Mouse (Mus musculus) heart, postnatal 36 days (tissue): ENCODE results near the gene Rgs7. TPM values are rescaled to one million over a fixed set of nuclear protein-coding genes. Genes with fewer than 3 reads are reported as not detected.

Experiments
- DNase-seq, 2 experiments: peaks; one replicate each; pipeline ENCODE4 v3.0.0; 2021 to 2022
- intact Hi-C: fragments of 180-260 bp; cut with DNase I; formaldehyde crosslinking; loops from one replicate; pipeline ENCODE4 v1.15.1; 2025
- total RNA-seq, 2 experiments: library from RNA; stranded (reverse); gene quantifications; 2 replicates each; pipeline ENCODE4 v1.2.3; 2021

Rgs7 gene
- total RNA-seq, 2 experiments from 2014 or later: 1.4 to 1.7 TPM

DNA sequence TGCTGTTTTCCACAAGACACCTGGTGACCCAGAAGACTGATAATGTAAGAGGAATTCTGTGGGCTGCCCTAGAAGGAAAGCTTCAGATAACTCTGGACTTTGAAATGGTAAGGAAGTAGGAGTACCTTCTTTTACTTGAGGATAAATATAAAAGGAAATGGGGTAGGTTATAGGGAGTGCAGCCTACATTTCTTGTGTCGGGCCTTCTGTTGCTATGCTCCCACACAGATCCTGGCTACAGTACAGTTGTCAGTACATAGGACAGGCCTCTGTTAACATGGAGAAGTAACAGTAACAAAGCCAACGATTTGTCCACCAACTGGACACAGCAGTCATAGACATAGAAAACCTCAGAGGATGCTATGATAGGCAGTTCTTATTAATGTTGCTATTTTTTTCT is 307.1 kb downstream of the Rgs7 start:
- intact Hi-C loops: no loop called here
- no peak for DNase-seq

DNA sequence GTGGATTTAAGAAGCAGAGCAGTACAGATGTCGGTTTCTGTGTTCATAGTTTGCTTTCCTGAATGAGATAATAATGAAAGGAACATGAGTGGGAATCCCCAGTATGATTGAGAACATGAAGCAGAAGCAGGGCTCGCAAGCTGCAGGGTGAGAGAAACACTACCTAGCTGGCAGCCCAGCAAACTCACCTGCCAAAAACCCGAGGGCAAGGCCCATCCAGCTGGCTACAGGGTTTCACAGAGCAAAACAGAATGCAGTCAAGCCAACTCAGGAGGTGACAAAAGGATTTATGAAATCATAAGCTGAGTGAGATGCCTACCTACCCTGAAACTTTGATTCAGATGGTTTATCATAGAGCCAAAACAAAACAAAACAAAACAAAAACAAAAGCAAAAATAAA is 307.6 kb downstream of the Rgs7 start:
- no peak for DNase-seq
- intact Hi-C loops: no loop called here

DNA sequence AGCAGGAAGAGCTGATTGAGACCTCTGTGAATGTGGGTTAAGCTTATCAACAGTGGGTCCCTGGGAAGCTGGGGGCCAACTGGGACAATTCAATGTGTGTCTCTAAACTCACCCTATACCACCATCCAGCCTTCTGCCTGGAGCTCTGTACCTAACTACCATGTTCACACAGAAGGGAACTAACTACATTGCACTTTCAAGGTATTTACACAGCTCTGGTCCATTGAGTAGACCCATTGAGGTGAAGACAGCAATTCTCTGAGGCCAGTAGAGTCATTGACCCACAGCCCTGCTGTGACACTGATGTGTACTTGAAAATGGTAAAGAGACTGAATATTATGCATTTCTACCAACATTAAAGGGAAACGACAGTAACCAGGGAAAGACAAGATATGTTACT is 313.6 kb downstream of the Rgs7 start:
- no peak for DNase-seq
- intact Hi-C loops: no loop called here

DNA sequence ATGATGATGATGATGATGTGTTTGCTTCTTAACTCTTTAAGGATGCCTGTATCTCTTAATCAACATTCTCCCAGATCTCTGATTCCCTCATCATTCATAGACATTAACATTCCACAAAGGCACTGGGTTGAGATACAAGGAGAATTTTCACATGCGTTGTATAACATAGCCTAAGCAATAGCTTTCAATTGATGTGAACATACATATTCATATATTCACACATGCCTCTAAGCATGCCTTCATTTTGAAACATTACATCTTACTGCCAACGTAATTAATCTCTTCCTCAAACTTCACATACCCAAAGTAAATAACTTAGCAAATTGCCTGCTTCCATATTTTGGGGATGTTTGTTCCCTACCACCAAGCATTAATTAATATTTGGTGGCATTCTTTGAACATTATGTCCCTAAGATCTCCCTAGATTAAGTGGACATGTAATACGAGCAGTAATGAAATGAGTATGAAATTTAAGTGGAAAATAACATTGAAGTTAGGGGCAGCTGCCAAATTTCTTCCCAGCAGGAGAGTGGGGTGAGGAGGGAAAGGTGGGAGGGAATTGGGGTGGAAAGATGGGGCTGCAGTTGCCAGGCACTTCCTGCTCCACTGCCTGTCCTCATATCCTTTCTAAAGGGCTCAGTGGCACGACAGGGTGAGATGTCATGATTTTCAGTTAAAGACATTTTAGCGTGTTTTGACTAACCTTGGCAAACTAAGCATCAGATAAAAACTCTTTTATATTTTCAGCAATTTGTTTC is 317.2 kb downstream of the Rgs7 start:
- intact Hi-C loops: no loop called here
- DNase-seq: no peak

DNA sequence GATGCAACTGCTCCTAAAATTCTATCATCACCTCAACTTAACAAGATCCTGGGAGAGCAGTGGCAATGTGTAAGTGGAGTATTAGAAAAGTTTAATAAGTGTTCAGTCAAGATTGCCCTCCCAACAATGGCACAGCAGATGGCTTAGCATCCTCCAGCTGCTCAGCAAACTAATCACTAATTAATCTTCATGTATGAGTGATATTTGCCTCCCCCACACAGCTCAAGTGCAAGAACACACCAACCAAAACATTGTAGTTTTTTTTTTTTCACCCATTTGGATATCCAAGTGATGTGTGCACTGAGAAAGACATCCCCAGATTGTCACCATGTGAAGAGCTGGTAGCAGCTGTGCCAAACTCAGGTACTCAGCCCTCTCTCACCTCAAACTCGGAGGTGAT is 336.8 kb downstream of the Rgs7 start:
- intact Hi-C loops: no loop called here
- DNase-seq: no peak

DNA sequence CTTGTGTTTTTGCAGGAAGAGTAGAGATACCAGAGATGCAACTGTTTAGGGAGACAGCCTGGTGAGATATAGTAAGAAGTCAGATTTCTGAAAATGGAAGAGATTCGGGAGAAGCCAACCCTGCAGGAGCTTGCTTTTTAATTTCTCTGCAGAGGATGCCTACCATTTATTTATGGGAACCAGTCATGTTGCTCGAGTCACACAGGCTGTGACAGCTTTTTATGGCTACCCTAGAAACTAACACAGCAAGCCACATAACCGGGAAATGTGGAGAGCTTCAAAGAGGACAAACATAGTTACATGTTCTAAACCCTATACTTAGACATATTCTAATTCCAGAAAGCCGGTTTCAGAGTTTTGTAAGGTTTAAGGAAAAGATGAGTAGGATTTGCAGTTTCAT is 349.2 kb downstream of the Rgs7 start:
- intact Hi-C loops: no loop called here
- no peak for DNase-seq

DNA sequence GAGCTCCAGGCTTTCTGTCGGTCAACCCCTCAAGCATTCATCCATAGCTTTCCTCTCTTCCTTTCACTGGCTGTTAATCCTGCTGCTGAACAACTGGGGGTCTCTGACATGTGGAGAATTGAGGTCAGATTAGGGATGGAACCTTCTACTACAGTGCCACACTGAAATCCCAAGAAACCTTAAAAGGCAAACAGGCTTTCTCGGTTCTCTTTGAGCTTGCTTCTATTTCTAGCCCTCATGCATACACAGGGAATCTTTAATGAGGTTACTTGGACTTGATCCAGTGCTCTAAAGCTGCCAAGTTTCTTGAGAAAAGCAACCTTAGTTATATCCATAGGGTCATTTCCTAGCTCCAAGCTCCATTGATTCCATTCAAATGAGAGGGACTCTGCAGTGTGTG is 363.8 kb downstream of the Rgs7 start:
- intact Hi-C loops: loop anchor here (10.0 kb wide), 1 partner anchor 536 kb away; no protein-coding TSS in a partner anchor
- no peak for DNase-seq

DNA sequence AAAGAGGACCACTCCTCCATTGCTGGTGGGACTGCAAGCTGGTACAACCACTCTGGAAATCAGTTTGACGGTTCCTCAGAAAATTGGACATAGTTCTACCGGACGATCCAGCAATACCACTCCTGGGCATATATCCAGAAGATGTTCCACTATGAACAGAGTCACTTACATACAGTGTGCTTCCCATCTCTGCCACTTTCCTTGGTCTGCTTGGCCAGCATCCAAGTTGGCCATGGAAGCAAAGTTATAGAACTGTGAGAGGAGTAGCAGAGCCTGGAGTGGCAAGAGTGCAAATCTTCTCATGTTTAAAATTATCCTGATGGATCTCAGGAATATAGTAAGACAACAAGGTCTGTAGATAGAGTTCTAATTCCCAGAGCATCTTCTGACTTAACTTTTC is 367.9 kb downstream of the Rgs7 start:
- no peak for DNase-seq
- intact Hi-C loops: loop anchor here (10.0 kb wide), 1 partner anchor 540 kb away; no protein-coding TSS in a partner anchor

DNA sequence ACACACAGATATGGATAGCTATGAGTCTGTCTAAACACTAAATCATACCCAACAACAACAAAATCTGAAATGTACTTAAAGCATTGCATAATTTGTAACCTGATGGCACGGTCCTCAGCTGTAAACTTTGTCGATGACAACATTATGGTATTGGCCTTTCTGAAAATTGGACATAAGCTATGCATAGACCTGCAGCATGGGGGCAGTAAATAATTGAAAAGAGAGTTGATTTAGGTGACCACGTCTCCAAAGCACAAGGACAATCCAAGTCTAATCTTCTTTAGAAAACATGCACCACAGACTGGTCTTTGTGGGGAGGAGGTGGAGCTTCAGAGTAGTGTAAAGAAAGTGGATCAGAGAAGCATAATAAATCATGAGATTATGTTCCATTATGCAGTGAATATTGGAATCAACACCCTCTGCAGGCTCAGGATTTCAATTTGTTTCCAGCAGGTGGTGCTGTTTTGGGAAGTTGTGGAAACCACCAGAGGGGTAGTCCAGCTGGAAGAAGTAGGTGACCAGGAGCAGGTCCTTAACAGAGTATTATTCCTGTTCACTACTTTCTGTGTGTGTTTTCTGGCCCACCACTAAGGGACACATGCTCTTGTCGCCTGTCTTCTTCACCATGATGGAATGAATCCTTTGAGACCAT is 373.3 kb downstream of the Rgs7 start:
- intact Hi-C loops: loop anchor here (5.0 kb wide), 1 partner anchor 483 kb away; no protein-coding TSS in a partner anchor
- DNase-seq: no peak

DNA sequence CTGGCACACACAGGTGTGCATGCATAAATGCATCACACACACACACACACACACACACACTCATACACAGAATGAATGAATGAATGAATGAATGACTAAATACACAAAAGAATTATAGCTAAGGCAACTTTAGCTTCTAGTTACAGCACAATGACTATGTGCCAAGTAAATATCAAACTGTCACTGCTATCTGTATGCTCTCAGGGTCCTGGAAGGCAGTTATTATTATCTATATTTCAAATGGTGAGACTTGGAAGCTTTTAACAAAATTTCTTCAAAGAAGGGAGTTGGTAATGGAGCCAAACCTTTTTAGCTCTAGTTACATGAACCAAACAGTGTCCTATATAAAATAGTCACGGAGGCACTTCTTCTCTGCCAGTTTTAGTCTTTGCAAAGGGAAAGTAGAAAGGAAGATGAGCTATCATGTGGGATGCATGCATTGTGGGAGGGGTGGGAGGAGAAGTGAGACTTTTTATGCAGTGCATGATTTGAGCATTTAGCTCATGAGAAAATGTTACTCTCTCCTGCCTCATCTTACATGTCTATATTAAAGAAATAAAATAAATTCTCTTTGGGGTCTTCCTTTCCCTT is 383.9 kb downstream of the Rgs7 start:
- intact Hi-C loops: no loop called here
- DNase-seq: no peak

DNA sequence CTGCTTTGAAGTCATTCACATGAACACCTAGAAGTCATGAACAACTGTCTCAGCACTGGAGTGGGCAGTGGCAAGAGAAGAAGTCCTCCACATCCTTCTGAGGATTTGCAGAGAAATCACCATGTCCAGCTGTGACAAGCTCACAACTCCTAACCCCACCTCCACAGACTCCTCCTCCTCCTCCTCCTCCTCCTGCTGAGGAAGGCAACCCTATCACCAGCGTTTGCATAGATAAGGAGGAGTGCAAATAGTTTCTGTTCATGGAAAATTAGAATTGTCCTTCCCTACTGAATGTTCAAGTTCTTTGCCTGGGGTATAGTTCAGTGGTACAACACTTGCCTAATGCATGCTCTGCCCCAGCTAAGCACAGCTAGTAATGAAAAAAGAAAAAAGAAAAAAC is 386.0 kb downstream of the Rgs7 start:
- intact Hi-C loops: no loop called here
- no peak for DNase-seq

DNA sequence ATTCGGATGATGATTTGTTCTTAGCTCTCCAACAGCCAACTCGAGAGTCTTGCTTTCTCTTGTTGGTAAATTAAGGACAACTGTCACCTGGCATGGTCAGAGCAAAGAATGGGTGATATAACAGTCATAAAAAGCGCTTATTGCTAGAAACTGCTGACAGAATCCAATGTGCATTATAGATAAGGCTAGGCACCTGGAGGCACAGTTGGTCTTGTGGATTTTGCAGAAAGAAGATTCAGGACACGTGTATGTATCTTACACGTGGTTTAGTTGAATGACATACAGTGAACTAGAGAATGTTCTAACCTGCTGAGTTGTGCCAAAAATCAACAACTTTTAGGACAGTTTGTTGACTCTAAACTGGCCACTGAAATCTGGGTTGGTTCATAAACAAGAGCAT is 386.9 kb downstream of the Rgs7 start:
- intact Hi-C loops: no loop called here
- no peak for DNase-seq

DNA sequence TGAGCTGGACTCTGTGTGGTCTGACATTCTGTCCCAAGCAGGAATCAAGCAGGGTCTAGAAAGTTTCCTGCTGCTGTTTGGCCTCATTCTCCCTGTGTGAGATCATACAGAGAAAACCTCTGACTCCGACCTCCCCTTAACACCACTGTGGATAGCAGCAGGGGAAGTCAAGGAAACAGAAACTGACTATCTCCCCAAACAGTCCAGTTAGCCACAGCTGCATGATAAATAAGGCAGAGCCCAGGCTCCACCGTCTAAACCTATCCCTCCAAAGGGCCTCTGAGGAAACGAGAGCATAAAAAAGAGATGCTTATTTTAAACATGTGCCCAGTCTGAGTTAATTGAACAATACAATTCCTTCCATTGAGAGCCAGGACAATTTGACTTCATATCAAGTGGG is 395.3 kb downstream of the Rgs7 start:
- intact Hi-C loops: no loop called here
- DNase-seq: no peak

DNA sequence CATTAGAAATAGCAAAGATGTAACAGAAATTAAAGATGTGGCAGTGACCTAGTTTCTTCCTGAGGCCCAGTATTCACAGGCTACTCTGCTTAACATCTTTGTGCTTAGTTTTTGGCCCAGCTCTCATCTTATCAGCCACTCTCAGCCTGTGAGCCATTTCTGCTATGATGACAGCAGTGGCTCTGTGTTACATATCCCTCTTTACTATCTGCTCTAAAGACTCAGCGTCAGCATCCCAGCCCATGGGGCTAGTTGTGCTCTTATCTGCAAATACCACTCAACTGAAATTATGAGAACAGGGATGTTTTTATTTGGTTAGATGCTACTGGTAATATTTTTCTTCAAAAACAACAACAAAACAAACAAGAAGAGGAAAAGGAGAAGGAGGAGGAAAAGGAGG is 410.2 kb downstream of the Rgs7 start:
- intact Hi-C loops: no loop called here
- DNase-seq: no peak

DNA sequence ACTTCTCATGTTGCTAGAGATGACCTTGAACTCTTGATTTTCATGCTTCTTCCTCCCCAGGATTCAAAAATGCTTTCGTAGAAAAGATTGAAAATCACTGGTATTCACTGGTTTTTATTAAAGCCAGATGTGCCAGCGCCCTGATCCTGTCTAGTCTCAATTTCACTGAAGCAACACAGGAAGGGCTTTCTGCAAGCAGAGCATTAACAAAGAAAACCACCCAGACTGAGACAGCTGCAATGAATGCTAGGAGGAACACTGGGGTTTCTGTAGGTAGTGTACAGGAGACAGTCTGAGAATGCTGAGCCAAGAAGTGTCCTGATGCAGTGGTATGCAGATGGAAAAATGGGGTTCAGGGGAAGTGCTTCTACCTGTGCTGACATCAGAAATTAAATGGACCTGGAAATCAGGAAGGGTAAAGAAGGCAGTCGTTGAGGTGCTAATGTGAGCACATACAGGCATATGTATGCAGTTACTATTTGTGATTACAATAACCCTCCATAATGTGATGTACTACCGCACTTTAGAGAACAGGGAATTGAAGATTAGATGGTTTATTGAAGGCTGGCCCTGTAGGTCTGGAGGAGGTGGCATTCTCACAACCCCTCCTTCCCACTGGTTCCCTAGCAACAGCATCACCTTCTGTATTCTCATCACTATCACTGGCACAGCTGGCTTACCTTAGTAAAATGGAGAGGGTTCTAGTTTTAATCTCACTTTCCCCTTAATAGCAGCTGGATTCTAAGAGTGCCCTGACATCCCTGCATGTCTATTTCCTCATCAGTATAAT is 412.3 kb downstream of the Rgs7 start:
- intact Hi-C loops: no loop called here
- DNase-seq: no peak

DNA sequence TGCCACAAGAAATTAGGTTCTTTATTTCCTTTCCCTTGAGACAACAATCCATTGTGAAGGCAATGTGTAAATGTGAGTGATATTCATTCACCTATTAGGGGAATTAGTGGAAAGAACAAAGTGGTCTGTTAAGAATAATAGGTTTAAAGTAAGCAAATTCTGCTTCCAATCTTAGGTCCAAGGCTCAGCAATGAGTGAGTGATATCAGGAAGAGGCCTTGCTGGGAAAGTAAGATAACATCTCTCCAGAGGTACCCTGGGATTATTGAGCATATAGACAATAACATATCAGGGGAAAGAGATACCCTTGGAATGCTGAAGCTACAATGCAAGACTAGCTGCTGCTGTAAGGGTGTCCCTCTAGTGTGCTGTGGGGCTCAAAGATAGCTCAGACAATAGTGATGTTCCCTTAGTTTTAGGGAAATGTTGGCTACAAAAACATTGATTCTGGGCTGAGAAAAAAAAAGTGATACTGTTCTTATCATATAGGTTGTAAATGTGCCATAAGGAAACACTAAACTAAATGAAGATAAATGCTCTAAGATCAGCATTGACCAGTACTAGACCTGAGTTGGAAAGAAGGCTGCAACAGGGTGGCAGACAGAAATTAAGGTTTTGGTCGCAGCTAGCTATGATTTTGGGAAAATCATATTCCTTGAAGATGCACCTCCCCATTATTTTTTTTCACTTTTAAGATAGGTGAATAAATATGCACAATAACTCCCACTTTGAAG is 418.6 kb downstream of the Rgs7 start:
- no peak for DNase-seq
- intact Hi-C loops: no loop called here

DNA sequence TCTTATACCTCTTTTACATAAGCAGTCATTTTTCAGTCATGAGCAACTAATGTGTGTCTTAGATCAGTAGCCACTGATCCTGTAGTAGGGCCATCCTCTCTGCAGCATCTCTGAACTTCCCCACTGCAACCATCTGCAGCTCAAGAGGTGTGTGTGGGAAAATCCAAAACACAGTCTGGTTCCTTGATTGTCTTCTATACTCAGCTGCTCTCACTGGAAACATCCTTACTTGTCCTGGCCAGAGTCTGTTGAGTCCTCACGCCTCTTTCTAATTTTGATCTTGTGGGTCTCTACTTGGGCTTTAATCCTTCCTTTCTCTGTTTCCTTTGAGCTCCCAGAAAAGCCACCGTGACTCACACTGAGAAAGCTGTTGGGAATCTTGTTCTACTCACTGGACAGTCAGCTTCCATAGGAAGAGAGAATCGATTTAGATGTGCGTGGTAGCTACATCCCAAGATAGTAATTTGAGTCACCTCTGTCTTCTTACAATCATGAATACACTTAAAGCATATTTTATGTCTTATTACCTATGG is 422.5 kb downstream of the Rgs7 start:
- intact Hi-C loops: no loop called here
- no peak for DNase-seq

DNA sequence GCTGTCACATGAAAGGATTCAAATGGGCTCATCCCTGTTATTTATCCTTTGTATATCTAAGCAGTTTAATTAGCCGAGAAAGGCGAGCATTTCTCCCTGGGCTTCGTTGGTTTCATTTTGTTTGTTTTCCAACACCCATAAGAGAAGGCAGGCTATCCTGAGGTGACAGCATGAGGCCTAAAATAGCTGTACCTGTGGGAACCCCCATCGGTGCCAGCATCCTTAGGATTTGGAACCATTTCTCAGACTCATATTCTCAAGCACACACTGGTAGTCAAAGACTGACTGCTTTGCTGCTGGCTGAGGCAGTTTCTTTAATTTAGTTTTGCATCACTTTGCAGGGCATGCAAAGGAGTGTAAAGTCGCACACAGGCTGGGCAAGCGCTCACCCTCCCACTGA is 443.2 kb downstream of the Rgs7 start:
- intact Hi-C loops: no loop called here
- DNase-seq: no peak

DNA sequence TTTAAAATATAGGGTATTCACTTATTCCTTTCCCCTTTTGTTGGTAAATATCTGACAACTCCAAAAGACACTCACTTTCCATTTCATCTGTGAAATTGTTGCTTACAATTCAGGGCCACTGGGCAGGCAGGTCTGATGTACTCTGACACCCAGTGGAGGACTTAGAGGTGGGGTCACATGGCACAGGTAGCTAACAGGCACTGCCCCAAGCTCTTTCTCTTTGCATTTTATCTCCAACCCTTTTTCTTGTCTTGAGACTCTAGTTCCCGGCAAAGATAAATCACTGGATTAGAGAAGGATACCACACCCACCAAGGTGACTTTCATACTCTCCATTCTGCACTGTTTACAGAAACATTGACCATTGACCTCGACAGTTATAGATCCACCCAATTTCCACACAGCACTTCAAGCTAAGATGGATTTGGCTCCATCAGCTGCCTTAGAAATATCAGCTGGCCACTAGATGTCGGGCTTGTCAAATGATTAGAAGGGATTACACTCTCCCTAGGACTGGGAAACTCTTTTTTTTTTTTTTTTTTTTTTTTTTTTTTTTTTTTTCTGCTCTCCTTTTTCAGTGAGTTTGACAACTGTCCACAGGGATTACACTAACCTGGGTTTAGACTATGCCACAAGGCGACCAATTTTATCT is 451.0 kb downstream of the Rgs7 start:
- intact Hi-C loops: loop anchor here (5.0 kb wide), 1 partner anchor 561 kb away; no protein-coding TSS in a partner anchor
- peak; percentile 7 to 22 for DNase-seq

DNA sequence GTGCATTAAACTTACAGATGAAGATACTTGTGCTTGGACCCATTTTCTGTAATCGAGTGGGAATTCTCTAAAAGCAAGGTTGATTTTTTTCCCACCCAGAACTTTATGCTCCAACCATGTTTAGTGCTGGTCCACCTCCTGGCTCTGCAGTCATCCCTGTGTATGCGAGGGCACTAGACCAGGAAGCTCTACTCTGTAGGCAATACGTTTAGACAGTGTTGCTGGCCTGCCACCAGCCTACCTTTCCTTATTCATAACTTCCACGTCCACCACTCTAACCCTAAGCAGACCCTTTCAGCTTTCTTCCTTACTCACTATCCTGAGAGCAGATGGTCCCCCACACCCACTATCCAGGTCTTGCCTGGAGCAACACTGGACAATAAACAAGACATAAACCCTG is 452.3 kb downstream of the Rgs7 start:
- intact Hi-C loops: loop anchor here (5.0 kb wide), 1 partner anchor 562 kb away; no protein-coding TSS in a partner anchor
- no peak for DNase-seq
